Mouse (Mus musculus): ENCODE measurements around the gene Lpp.

Gene Lpp

DNA sequence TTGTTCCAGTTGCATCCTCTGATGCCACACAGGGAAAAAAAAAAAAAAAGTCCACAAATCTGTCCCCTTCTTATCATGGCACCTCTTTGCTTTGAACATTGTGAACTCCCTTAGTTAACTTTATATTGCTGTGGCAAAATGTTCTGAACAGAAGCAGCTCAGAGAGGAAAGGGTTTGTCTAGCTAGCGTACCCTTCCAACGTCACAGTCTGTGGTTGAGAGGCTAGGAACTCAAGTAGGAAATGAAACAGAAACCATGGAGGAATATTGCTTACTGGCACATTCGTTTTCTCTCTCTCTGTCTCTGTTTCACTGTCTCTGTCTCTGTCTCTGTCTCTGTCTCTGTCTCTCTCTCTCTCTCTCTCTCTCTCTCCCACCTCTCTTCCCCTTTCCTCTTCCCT, 631.3 kb downstream of the Lpp start:
- no peak for DNase-seq

DNA sequence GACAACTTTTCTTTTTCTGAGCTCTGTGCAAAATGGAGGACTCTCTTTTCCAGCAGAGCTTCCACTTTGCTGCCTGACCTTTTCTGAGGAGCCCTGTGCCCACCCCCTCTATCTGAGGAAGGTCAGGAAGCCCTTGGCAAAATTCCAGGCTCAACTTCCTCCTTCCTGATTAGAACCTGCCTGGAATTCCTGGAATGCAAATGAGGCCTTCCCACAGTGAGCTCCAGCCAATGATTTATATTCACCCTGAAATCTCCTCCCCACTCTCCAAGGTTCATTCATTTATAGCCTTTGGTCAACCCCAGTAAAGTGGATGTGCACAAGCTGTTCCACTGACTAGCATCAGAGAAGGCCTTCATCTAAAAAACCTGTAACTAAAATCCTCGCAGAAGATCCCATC, 632.9 kb downstream of the Lpp start:
- no peak for DNase-seq

DNA sequence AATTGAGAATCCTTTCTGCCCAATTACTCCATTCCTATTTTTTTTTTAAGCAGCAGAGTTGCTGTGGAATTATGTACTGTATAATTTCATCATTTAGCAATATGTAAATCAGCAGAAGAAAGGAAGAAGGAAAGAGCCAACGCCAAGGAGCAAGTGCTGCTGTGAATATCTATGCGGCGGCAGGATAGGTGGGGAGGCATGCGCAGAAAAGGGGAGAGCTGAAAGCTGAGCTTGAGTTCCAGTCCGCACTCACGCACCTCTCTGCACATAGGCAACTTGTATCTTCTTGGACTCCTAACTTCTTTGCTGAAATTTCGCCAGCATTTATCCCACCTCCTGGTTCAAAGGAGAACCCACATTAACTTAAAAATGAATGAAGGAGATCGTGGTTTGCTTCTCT, 636.2 kb downstream of the Lpp start:
- DNase-seq = no peak

DNA sequence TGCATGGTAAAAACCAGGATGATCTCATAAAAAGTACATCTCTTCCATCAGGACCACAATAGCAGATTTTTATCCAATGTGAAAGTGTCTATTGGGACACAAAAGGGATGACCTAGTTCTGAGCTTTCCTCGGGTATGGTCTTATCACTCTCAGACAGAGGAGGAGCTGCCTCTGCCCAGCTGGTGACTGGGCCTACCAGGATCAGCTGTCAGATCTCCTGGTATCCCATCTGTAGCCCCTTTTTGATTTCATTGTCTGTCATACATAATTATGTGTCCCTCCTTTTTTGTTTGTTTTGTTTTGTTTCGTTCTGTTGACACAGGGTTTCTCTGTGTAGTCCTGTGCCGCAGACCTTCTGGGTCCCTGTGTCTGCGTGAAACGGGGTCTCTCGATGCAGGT, 644.1 kb downstream of the Lpp start:
- no peak for DNase-seq

- DNase-seq = no peak
These were observed 645.2 kb downstream of the Lpp start for GRCm38 (mm10) chr16:25038529-25038928.

GRCm38 (mm10) chr16:25039904-25040303, 646.6 kb downstream of the Lpp start:
- peak; percentile 70 for DNase-seq

DNA sequence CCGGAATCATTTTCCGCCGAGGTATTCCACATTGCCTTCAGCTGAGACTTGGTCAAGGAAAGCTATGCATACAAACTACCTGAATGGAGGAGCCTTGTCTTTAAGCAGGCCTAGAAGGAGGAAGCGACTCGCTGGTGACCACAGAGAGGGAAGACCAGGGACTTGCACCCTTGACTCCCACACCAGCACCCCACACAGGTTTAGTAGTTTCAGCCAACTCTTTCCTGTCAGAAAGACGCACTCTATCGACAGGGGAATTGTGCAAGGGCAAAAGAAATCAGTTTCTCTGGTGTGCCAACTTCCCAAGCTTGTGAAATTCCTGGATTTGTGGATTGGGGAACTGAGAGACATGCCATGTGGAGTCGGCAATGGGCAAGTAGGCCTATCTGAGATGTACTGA, 647.9 kb downstream of the Lpp start:
- DNase-seq = no peak

DNA sequence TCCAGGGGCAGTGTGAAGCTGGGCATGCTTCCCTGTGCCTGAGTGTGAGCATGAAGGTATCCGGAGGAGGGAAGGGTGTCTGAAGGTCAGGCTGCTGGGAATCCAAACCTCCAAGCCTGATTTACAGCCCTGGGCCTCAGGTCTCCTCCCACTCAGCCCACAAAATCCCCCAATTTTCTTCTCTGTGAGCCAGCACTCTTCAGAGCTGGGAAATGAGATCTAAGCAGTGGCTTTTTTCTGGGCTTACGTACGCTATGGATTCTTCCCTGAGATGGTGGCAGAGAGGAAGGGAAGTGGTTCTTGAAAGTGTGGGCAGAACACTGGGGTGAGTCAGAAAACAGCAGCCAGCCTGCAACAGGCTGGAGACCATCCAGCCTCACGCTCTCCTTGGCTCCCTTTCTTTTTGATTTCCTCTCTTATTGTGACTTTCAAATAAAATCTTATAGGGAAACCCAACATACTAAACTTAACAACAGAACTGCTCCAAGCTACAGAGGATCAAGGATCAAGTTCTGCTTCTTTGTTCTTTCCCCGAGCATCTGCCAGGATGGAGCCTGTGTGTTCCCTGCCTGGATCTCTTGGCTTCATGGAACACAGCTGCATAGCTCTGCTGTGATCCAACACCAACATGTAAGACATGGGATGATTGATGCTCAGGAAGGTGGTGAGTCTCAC, 648.7 kb downstream of the Lpp start:
- DNase-seq = peak; percentile 58

All from right cerebral cortex, postnatal 25 days (tissue).